Mouse (Mus musculus) heart, postnatal 0 days (tissue): ENCODE results near the gene Igsf9b.

Experiments used
- CTCF ChIP-seq: IDR thresholded peaks from 2 replicates; pipeline ENCODE4 v1.5.1; 2016; ENCODE audit warnings: antibody characterized with exemption, control low read depth, low read depth
- EP300 ChIP-seq: IDR thresholded peaks from 2 replicates; pipeline ENCODE4 v1.6.1; 2016; ENCODE audit warnings: antibody characterized with exemption, low read depth

DNA sequence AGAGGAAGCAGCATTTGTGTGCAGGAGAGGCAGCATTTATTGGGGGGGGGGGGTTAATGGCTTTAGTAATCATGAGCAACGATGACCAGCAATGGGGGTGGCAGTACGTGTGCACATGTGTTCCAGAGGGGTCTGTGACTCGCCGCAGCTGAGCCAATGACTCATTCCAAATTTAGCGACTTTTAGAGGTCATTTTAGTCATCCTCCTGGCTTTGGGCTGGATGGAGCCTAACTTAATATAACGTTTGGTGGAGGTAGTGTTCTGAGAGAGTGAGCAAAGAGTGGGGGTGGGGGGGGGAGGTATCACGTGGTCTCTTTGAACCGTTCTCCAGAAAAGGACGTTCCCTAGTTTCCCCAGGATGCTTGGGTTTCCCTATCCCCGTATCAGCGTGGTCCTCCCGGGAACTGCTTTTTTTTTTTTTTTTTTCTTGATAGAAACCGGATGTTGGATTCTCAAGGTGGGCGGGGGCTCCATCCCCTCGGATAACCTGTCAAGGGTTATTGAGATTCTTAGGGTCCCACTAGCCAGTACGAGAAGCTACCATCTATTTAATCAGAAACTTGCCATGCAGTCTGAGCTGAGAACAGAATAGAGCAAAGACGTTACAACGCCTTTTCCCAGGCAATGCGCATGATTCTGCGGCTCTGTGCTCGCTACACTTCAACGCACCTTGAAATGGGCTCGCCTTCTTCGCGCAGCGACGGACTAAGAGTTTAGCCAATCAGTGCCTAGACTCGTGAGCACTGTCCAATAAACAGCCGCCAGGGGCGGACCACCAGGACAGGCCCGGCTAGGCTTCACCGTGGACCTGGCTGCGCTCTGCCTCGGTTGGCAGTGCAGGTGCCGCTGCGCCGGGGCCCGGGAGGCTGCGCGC, at the start of gene Igsf9b:
- TF ChIP-seq CTCF (peak; percentile 13), EP300 (no peak)
